Mouse (Mus musculus) heart, embryonic 13.5 days (tissue): ENCODE data around the gene Shank2. TPM values are rescaled to one million over a fixed set of nuclear protein-coding genes. Genes with fewer than 3 reads are reported as not detected.
A peak's percentile ranks its signal among the peaks of the same experiment; 100 is the strongest.

Experiments
- ATAC-seq: fragments of 200-750 bp; cut with Nextera tagmentation; 2 replicates; pipeline ENCODE4 v1.8.0; 2017; ENCODE audit warnings: moderate TSS enrichment; ENCODE audit not compliant: insufficient number of reproducible peaks, low FRiP score, low TSS enrichment; ENCODE audit errors: extremely low read depth
- H3K27ac ChIP-seq: fragments of 300-500 bp; sonication (generic); replicated peaks from 2 replicates; pipeline ENCODE4 v1.5.1; 2015; ENCODE audit warnings: moderate library complexity, mild to moderate bottlenecking, inconsistent platforms
- H3K27me3 ChIP-seq: fragments of 300-500 bp; sonication (generic); replicated peaks from 2 replicates; pipeline ENCODE4 v1.6.1; 2015; ENCODE audit warnings: mild to moderate bottlenecking, inconsistent platforms
- H3K36me3 ChIP-seq: fragments of 300-500 bp; sonication (generic); 2 replicates; pipeline ENCODE4 v1.6.1; 2015; ENCODE audit warnings: mild to moderate bottlenecking, inconsistent platforms
- H3K4me1 ChIP-seq: fragments of 300-500 bp; sonication (generic); 2 replicates; pipeline ENCODE4 v1.6.1; 2015; ENCODE audit warnings: inconsistent platforms
- H3K4me2 ChIP-seq: fragments of 300-500 bp; sonication (generic); 2 replicates; pipeline ENCODE4 v1.6.1; 2015; ENCODE audit warnings: inconsistent platforms, mild to moderate bottlenecking, moderate library complexity
- H3K4me3 ChIP-seq: fragments of 300-500 bp; sonication (generic); 2 replicates; pipeline ENCODE4 v1.5.1; 2015; ENCODE audit warnings: moderate library complexity, mild to moderate bottlenecking, inconsistent platforms
- H3K9ac ChIP-seq: fragments of 300-500 bp; sonication (generic); 2 replicates; pipeline ENCODE4 v1.6.1; 2015; ENCODE audit warnings: inconsistent platforms, mild to moderate bottlenecking, moderate library complexity
- H3K9me3 ChIP-seq: fragments of 300-500 bp; sonication (generic); 2 replicates; pipeline ENCODE4 v1.6.1; 2016; ENCODE audit warnings: inconsistent platforms
- WGBS: fragments of 180-500 bp; shearing (Covaris S2); methylation state at CpG from one replicate; pipeline ENCODE4 v1.1.7; 2015; ENCODE audit warnings: mixed read lengths; 5-methylcytosine and 5-hydroxymethylcytosine counted together
- polyA plus RNA-seq: library from polyadenylated mRNA; unstranded; fragments of >200 nt; fragmentation: Nextera tagmentation; extraction: Ambion mirVana; gene quantifications from 2 replicates; pipeline ENCODE4 v1.2.1, GENCODE M21; 2015

Gene Shank2
- polyA plus RNA-seq, 1 experiment from 2014 or later = 0.37 TPM

DNA sequence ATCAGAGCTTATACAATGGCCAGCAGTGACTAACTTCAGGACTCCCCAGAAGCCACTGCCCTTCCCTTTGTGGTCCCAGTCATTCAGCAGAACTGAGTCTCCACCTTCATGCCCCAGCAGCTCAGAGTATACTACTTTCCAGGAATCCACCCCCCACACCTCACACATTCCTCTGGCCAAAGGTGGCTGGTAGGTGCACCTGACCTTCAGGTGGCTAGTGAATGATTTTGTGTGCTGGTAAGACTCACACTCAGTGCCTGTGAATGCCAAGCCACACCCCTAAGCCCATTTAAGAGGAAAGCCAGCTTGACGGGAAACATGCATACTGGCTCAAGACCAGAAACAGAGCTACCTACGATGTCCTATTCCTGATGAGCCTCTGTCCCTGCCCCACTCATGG, 431.2 kb downstream of the Shank2 start:
- Histone ChIP-seq H3K4me3 (no peak overlapping the region), H3K4me2 (no peak overlapping the region), H3K27ac (no peak overlapping the region), H3K9me3 (no peaks in the 10 kb centered on the region), H3K36me3 (peaks cover 26% of the 10 kb centered on the region), H3K4me1 (no peaks in the 10 kb centered on the region), H3K27me3 (peaks cover 3% of the 10 kb centered on the region; the same call in 1 of the 2 replicates), H3K9ac (no peak overlapping the region)
- WGBS = 58% methylated on average over 2 of the region's 2 CpGs
- no peak for ATAC-seq

DNA sequence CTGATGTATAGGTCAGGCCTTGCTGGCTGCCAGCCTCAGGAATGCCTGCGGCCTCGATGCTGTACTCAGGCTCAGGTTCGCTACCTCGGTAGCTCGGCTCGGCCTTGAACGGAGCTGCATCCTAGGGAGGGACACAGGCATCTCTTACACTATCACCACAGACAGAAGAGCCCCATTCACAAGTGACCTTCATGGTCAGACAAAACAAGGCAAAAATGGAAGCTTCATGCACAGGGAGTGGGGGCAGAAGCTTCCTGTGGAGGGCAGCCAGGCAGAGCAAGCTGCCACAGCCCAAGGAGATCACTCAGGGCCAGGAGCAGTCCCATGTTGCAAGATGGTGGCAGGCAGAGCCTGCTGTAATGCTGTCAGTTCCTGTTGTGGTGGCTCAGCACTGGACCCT, 437.1 kb downstream of the Shank2 start:
- Histone ChIP-seq H3K4me3 (no peak overlapping the region), H3K27ac (no peak overlapping the region), H3K4me2 (no peak overlapping the region), H3K4me1 (no peaks in the 10 kb centered on the region), H3K36me3 (peaks cover 85% of the 10 kb centered on the region), H3K9me3 (no peaks in the 10 kb centered on the region), H3K27me3 (no peaks in the 10 kb centered on the region), H3K9ac (no peak overlapping the region)
- no peak for ATAC-seq
- WGBS = 91% methylated on average over 7 of the region's 7 CpGs

DNA sequence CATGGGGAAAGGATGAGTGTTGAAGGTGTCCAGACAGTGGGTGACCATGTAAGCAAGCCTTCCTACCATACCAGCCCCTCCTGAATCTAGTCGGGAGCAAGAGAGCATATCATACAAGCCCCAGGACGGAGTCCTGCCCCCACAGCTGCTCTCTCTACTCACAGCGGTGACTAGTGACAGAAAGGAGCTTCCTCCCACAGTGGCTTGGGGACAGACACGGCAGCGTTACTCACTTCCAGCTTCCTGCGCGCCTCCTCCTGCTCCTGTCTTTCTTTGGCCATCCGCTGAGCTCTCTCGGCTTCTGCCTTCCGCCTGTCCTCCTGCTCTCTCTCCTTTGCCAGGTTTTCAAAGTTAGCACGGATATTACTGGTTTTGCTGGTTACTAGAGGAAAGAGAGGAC, 439.7 kb downstream of the Shank2 start:
- H3K27me3 ChIP-seq = no peaks in the 10 kb centered on the region
- no peak overlapping the region for H3K4me3 ChIP-seq
- no peak overlapping the region for H3K27ac ChIP-seq
- WGBS = 86% methylated on average over 11 of the region's 11 CpGs
- no peak overlapping the region for H3K4me2 ChIP-seq
- no peak for ATAC-seq
- no peaks in the 10 kb centered on the region for H3K9me3 ChIP-seq
- peaks cover 100% of the 10 kb centered on the region for H3K36me3 ChIP-seq
- H3K9ac ChIP-seq = no peak overlapping the region
- H3K4me1 ChIP-seq = no peaks in the 10 kb centered on the region

DNA sequence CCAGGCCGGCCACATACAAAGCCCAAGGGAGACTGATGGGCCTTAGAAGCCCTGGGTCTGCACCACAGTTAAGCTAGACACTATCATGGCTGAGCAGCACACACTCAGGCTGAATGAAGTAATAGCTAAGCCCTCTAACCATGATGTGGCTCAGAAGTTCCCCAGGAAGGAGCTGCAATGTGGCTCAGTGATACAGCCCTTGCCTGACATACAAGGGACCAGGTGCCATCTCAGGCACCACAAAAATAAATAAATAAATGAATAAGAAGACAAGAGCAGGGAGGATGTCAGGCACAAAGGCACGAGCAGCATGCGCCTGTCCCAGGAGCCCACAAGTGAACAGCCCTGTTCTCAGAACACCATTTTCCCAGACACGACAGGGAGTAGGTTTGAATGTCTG, 440.2 kb downstream of the Shank2 start:
- H3K9ac ChIP-seq = no peak overlapping the region
- H3K4me1 ChIP-seq = no peaks in the 10 kb centered on the region
- 89% methylated on average over 4 of the region's 4 CpGs for WGBS
- ATAC-seq = no peak
- no peak overlapping the region for H3K4me2 ChIP-seq
- H3K36me3 ChIP-seq = peaks cover 100% of the 10 kb centered on the region
- H3K27ac ChIP-seq = no peak overlapping the region
- no peaks in the 10 kb centered on the region for H3K27me3 ChIP-seq
- H3K4me3 ChIP-seq = no peak overlapping the region
- no peaks in the 10 kb centered on the region for H3K9me3 ChIP-seq

DNA sequence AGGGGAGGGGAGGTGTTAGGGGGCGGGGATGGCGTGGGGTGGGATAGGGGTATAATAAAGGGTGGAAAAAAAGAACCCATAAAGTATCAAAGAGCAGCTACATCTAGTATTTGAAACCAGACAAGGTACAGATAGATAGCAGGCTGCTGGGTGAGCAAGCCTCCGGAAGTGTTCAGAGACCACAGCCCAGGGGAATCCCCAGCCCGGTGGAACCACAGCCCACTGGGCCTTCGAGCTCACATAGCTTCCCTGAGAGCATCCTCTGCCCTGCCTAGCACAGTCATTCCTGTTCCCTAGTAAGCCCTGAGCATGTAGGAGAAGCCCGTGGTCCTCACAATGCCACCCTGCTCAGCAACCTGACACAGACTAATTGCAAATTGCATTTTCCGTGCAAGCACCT, 443.1 kb downstream of the Shank2 start:
- WGBS = 84% methylated on average over 7 of the region's 7 CpGs
- H3K4me1 ChIP-seq = peaks cover under 1% of the 10 kb centered on the region; the same call in 1 of the 2 replicates
- no peak overlapping the region for H3K4me3 ChIP-seq
- H3K9ac ChIP-seq = no peak overlapping the region
- H3K27me3 ChIP-seq = no peaks in the 10 kb centered on the region
- ATAC-seq = no peak
- H3K9me3 ChIP-seq = no peaks in the 10 kb centered on the region
- no peak overlapping the region for H3K4me2 ChIP-seq
- no peak overlapping the region for H3K27ac ChIP-seq
- peaks cover 100% of the 10 kb centered on the region for H3K36me3 ChIP-seq

DNA sequence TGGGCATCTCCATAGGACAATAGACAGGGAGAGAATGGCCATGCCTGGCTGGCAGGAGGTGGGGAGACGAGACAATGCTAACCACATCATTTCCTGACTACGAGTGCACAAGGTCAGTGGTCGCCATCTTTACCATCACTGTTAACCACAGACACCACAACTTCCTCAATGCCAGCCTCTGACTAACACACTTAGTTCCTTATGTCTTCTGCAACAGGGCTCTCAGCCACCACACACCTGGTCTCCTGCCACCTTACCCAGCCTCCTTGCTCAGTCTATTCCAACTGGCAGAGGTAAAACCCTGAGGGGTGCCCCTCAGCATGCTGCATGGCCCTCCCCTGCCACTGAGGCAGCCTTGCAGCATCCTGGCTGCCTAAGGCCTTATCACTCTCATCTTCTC, 445.4 kb downstream of the Shank2 start:
- no peak for ATAC-seq
- no peaks in the 10 kb centered on the region for H3K9me3 ChIP-seq
- H3K4me2 ChIP-seq = no peak overlapping the region
- no peaks in the 10 kb centered on the region for H3K27me3 ChIP-seq
- H3K27ac ChIP-seq = no peak overlapping the region
- 71% methylated on average over 3 of the region's 3 CpGs for WGBS
- H3K4me1 ChIP-seq = peaks cover 5% of the 10 kb centered on the region
- no peak overlapping the region for H3K9ac ChIP-seq
- no peak overlapping the region for H3K4me3 ChIP-seq
- peaks cover 100% of the 10 kb centered on the region for H3K36me3 ChIP-seq

DNA sequence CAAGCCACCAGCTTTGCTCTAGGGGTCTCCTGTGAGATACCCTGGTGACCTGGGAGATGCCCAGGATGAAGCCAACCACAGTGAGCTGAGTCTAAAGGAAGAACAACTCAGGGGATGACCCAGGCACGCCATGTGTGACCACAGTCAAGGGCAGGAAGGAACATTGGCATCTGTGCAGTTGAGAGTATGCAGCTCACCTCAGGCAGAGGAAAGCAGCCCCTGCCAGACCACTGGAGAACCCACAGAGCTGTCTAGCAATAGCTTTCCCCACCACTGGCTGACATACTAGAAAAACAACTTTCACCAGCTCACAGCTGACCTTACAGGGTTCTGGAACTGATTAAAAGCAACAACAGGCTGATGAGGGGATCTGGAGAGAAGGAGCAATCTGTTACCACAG, 446.5 kb downstream of the Shank2 start:
- Histone ChIP-seq H3K4me2 (no peak overlapping the region), H3K4me1 (peaks cover 5% of the 10 kb centered on the region), H3K27me3 (no peaks in the 10 kb centered on the region), H3K9ac (no peak overlapping the region), H3K9me3 (no peaks in the 10 kb centered on the region), H3K27ac (no peak overlapping the region), H3K4me3 (no peak overlapping the region), H3K36me3 (peaks cover 100% of the 10 kb centered on the region)
- WGBS = 95% methylated on average over 1 of the region's 1 CpGs
- ATAC-seq = no peak

DNA sequence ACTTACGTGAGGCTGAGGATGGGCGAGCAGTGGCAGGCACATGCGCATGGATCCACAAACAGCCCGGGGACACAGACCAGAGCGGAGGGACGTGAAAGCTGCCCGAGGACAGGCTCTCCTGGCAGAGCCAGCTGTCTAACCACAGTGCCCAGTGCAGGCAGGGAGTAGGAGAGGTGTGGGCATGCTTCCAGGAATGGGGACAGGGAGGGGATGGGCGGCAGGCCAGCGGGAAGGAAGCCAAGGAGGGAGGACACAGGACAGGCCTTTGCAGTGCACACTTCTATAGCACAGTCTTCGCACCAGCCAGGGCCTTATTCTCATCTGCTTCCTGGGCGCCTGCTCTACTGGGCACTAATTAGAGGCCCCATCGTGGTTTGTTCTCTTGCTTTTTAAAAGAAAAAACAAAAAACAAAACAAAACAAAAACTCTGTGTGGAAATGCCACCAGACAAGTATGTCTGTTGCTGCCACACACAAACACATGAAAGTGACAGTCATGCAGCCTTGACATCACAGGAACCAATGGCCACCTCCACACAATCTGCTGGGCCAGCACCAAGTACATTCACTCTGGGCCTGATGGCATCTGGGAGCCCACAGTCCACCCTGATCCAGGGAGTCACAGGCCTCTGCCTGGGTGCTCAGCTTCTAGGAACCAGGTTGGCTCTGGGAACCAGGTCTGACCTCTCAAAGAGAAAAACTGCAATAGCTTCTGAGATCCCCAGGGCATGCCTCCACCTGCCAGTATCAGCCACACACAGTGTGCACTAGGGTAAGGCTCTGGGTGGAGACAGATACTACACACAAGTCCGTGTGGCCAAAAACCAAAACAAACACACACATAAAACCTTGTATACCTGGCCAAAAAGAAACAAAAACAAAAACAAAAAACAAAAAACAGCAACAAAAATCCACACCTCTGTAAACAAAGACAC, 448.2 kb downstream of the Shank2 start:
- H3K4me1 ChIP-seq = peaks cover 5% of the 10 kb centered on the region
- H3K27me3 ChIP-seq = no peaks in the 10 kb centered on the region
- H3K4me2 ChIP-seq = no peak overlapping the region
- ATAC-seq = peak; percentile 48; the same call in 1 of the 2 replicates
- no peak overlapping the region for H3K9ac ChIP-seq
- H3K4me3 ChIP-seq = no peak overlapping the region
- peaks cover 100% of the 10 kb centered on the region for H3K36me3 ChIP-seq
- H3K9me3 ChIP-seq = no peaks in the 10 kb centered on the region
- WGBS = 80% methylated on average over 13 of the region's 13 CpGs
- H3K27ac ChIP-seq = peak overlapping the region; percentile 30; the same call in 1 of the 2 replicates

DNA sequence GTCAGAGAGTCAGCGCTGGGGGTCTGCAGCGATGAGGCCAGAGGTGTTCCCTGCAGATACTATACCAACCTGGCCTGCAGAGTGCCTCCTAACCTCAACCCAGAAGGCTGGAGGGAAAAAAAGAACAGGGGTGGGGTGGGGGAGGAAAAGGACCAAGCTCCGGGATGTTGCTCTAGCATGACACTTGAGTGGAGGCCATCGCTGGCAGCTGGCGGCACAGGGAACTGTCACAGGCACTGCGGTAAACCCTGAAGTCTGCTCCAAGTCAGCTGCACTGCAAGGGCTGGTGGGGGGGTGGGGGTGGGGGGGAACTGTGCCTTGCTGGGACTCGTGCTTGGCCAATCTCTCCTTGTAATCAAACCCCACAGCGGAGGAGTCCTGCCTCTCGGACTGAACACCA, 448.9 kb downstream of the Shank2 start:
- H3K9me3 ChIP-seq = no peaks in the 10 kb centered on the region
- ATAC-seq = no peak
- H3K36me3 ChIP-seq = peaks cover 100% of the 10 kb centered on the region
- H3K27me3 ChIP-seq = no peaks in the 10 kb centered on the region
- peaks cover 5% of the 10 kb centered on the region for H3K4me1 ChIP-seq
- H3K4me2 ChIP-seq = no peak overlapping the region
- H3K27ac ChIP-seq = no peak overlapping the region
- H3K9ac ChIP-seq = no peak overlapping the region
- H3K4me3 ChIP-seq = no peak overlapping the region
- 87% methylated on average over 9 of the region's 9 CpGs for WGBS

DNA sequence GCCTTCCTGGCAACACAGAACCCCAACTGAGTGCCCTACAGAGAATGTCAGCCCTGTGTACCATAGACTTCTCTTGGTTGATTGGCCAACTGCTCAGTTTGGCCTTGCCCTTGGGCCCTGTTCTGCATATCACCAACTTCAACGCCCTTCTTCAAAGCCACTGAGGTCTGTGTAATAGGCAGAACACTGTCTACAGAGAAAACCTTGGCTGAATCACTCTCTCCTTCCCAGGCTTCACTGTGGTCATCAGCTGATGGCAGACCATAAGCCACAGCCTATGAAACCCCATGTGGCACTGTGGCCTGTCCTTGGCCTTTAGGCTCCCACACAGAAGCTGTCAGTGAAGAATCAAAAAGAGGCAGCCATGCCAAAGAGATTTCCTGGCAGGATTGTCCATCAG, 457.2 kb downstream of the Shank2 start:
- Histone ChIP-seq H3K9me3 (no peaks in the 10 kb centered on the region), H3K36me3 (peaks cover 100% of the 10 kb centered on the region), H3K4me1 (no peaks in the 10 kb centered on the region), H3K4me2 (no peak overlapping the region), H3K9ac (no peak overlapping the region), H3K27ac (no peak overlapping the region), H3K27me3 (no peaks in the 10 kb centered on the region), H3K4me3 (no peak overlapping the region)
- no peak for ATAC-seq
- WGBS = 85% methylated on average over 1 of the region's 1 CpGs

DNA sequence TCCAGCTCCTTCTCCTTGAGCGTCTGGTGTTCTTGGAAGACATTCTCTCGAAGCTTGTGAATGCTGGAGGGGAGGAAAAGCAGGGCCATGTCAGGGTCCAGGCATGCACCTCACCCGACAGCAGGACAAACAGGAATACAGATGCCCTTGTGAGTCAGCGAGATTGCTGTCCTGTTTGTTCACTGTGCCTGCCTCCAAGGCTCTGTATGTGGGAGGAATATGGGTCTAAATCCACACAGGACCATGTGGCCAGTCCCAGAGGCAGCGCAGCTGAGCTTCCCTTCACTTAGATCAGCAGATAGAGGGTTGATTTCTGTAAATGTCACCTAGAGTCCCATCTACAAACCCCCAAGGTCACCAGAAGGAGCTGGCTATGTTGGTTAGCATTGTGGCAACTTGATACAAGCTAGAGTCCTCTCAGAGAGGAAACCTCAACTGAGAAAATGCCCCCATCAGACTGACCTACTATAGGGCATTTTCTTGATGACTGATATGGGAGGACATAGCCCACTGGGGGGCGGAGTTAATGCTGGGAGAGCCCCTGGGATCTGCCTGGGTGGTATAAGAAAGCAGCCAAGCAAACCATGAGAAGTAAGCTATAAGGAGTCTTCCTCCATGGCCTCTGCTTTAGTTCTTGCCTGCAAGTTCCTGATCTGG, 459.6 kb downstream of the Shank2 start:
- Histone ChIP-seq H3K4me1 (no peaks in the 10 kb centered on the region), H3K27ac (no peak overlapping the region), H3K4me3 (no peak overlapping the region), H3K36me3 (peaks cover 99% of the 10 kb centered on the region), H3K4me2 (no peak overlapping the region), H3K9me3 (no peaks in the 10 kb centered on the region), H3K27me3 (no peaks in the 10 kb centered on the region), H3K9ac (no peak overlapping the region)
- no peak for ATAC-seq
- WGBS = 88% methylated on average over 6 of the region's 6 CpGs
